Mouse (Mus musculus): Measurements from ENCODE around the gene Wnk4.

Wnk4 gene

DNA sequence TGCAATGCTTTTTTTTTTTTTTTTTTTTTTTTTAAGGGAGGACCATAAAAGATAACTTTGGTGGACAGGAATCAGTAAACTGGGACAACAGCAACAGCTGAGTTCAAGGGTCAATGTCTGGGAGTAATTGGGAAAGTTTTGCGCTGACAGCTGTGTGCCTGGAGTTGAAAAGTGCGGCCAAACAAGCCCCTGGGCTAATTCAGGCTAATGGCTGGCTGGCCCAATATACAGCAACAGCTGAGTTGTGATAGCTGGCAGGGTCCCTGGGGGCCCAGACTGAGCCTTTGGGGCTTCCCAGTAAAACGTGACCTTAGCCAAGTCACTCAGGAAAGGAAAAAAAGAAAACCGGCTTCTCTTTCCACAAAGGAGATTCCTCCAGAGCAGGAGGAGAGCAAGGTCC lies 15.3 kb upstream of the Wnk4 start:
- in situ Hi-C loops (cut with MboI, MseI), result loop anchor here (5.0 kb wide), 1 partner anchor 33 kb away; no protein-coding TSS in a partner anchor

GRCm38 (mm10) chr11:101245855-101246701 lies 14.3 kb upstream of the Wnk4 start, which contains the start of gene Ramp2:
TSS of gene Ramp2 (plus strand) at chr11:101246028.
- in situ Hi-C loops (cut with MboI, MseI), result loop anchor here (5.0 kb wide), 1 partner anchor 34 kb away; no protein-coding TSS in a partner anchor

- in situ Hi-C loops (cut with MboI, MseI), result loop anchor here (5.0 kb wide), 1 partner anchor 34 kb away; no protein-coding TSS in a partner anchor
Measured at GRCm38 (mm10) chr11:101246702-101247012, 13.7 kb upstream of the Wnk4 start.

DNA sequence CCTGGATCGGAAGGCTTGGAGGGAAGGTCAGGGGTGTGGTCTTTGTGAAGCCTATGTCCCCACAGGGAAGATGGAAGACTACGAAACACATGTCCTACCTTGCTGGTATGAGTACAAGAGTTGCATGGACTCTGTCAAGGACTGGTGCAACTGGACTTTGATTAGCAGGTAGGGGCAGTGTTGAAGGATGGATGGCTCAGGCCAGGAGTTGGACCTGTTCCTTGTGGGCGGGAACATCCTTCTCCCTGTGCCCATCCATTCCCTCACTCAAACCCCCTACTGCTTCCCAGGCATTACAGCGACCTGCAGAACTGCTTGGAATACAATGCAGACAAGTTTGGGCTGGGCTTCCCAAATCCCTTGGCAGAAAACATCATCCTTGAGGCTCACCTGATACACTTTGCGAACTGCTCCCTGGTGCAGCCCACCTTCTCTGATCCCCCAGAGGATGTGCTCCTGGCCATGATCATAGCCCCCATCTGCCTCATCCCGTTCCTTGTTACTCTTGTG lies 12.8 kb upstream of the Wnk4 start:
- in situ Hi-C loops (cut with MboI, MseI), result loop anchor here (5.0 kb wide), 1 partner anchor 35 kb away; no protein-coding TSS in a partner anchor

DNA sequence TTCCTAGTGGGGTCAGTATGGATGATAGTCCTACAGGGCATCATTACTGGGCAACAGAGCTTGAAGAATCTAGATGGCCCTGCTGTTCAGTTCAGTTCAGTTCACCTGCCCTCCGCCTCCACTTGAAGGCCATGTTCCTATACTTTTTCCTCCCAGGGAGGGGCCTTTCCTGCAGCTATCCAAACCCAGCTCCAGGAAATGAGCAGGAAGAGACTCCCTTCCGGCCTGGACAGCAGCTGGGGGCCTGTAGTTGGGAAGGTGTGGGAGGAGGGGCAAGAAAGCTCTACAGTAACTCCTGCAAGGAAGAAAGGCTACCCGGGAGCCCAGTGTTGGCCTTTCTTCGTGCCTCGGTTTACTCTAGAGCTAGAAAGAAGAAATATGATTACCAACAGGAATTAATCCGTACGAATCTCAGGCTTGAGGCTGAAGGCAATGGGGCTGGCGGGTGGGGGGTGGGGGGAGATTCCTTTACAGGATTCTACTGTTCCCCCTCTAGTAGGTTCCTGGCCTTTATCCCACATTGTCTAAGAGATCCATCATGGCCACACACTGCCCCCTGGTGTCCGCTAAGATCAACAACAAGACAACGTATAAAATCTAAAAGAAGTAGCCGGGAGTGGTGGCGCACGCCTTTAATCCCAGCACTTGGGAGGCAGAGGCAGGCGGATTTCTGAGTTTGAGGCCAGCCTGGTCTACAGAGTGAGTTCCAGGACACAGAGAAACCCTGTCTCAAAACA lies 11.9 kb upstream of the Wnk4 start:
- in situ Hi-C loops (cut with MboI, MseI), result loop anchor here (5.0 kb wide), 1 partner anchor 36 kb away; no protein-coding TSS in a partner anchor

- in situ Hi-C loops (cut with MboI, MseI), result no loop called here
Measured at GRCm38 (mm10) chr11:101251031-101251430, 9.3 kb upstream of the Wnk4 start.

GRCm38 (mm10) chr11:101252941-101253340 lies 7.4 kb upstream of the Wnk4 start:
- in situ Hi-C loops (cut with MboI, MseI), result no loop called here

GRCm38 (mm10) chr11:101253613-101254389 lies 6.6 kb upstream of the Wnk4 start, which contains the start of gene Vps25:
TSS of gene Vps25 (plus strand) at chr11:101253707.
- in situ Hi-C loops (cut with MboI, MseI), result no loop called here

DNA sequence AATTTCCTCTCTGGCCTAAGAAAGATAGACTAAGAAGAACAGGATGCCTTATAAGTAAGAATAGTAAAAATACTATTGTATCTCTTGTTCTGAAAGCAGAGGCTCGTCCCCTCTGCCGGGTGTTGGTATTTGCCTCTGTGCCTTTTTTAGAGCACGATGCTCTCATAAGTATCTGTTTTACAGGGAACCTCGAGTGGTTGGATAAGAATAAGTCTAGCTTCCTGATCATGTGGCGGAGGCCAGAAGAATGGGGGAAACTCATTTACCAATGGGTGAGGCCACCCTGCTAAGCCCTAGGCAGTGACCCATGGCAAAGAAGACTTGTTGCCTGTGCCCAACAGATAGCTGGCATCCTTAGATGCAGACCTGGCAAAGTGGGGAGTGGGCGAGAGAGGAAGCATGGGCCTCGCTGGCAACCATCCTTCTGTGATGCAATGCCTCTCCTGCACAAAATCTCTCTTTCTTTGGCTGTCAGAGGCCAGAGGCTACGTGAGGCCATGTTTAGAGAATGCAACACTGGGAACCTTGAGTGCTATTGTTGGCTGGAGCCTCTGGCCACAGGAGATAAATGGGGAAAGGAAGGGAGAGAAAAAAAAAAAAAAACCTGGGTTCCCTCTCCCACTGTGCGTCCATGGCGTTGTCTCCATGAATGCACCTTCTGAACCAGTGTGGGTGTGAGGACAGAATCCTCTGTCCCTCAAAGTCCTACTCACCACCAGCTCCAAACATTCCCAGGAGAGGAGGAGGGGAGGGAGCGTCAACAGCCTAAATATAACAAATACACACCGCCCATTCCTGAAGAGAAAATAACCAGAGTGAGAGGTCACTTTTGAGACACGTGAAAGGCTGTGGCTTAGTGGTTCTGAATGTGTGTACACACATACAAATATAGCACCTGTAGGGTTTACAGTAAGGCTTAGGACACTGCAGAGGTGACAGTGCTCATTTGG lies 4.3 kb upstream of the Wnk4 start:
- in situ Hi-C loops (cut with MboI, MseI), result no loop called here

DNA sequence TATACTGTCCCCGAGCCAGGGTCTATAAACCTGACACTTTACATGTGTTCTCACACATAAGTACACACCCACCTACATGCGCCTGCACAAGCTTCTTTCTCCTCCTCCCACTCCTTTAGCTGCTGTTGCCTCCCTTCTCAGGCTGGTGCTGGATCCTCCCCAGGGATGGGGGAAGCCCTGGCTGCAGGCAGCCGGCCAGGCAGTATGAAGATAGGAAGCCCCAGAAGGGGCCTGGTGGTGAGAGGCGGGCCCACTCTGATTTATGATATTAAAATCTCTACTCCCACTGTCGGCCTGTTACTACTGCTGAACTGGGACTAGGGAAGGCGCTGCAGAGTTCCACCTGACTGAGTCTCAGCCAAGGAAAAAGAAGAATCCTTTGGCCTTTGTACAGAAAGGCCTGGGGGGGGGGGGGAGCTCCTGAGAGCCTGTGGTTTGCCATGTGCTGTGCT lies 1.1 kb upstream of the Wnk4 start:
- in situ Hi-C loops (cut with MboI, MseI), result no loop called here

- in situ Hi-C loops (cut with MboI, MseI), result no loop called here
Measured at GRCm38 (mm10) chr11:101260826-101261380, 536 bp downstream of the Wnk4 start.

GRCm38 (mm10) chr11:101262272-101262967 lies 2.1 kb downstream of the Wnk4 start:
- in situ Hi-C loops (cut with MboI, MseI), result no loop called here

- in situ Hi-C loops (cut with MboI, MseI), result no loop called here
Measured at GRCm38 (mm10) chr11:101263138-101263988, 3.0 kb downstream of the Wnk4 start.

- in situ Hi-C loops (cut with MboI, MseI), result no loop called here
Measured at GRCm38 (mm10) chr11:101263989-101264280, 3.6 kb downstream of the Wnk4 start.

GRCm38 (mm10) chr11:101264954-101265471 lies 4.6 kb downstream of the Wnk4 start:
- in situ Hi-C loops (cut with MboI, MseI), result no loop called here

DNA sequence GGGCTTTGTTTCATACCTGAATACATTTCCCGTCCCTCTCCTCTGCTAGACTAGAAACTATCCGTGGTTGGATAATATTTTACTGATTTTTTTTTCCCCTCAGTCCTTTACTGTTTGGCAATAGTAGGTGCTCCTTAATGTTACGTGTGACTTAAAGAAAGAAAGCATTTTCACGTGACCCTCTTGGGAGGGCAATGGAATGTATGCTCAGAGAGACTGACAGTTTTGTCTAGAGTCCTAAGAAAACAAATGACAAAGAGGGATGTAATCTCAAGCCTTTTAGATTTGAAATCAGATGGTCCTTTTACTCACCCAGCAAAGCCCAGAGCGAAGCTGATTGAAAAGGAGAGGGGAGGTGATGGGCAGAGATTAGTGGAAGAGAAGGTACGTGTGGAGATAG lies 5.5 kb downstream of the Wnk4 start:
- in situ Hi-C loops (cut with MboI, MseI), result no loop called here

GRCm38 (mm10) chr11:101269577-101270116 lies 9.3 kb downstream of the Wnk4 start:
- in situ Hi-C loops (cut with MboI, MseI), result no loop called here

- in situ Hi-C loops (cut with MboI, MseI), result no loop called here
Measured at GRCm38 (mm10) chr11:101272446-101272845, 12.1 kb downstream of the Wnk4 start.

Data from T-helper 2 cell (primary cell).